Mouse (Mus musculus) MEL-GATA-1-ER (cell line): ENCODE results near the gene Plekhm3.
A peak's percentile ranks its signal among the peaks of the same experiment; 100 is the strongest.

Experiments used
- DNase-seq: peaks from one replicate; pipeline ENCODE4 v3.0.0-alpha.2; 2012; ENCODE audit warnings: low read depth; ENCODE audit errors: extremely low read depth

Gene Plekhm3

GRCm38 (mm10) chr1:64779863-64780262 is 176.8 kb downstream of the Plekhm3 start:
- no peak for DNase-seq

GRCm38 (mm10) chr1:64779415-64779814 is 177.2 kb downstream of the Plekhm3 start:
- DNase-seq: no peak

- DNase-seq: no peak
Observed at GRCm38 (mm10) chr1:64773305-64773704, 183.3 kb downstream of the Plekhm3 start.

- no peak for DNase-seq
Observed at GRCm38 (mm10) chr1:64770169-64770568, 186.5 kb downstream of the Plekhm3 start.

GRCm38 (mm10) chr1:64761646-64762045 is 195.0 kb downstream of the Plekhm3 start:
- no peak for DNase-seq

GRCm38 (mm10) chr1:64757766-64758165 is 198.9 kb downstream of the Plekhm3 start:
- no peak for DNase-seq

GRCm38 (mm10) chr1:64757254-64757653 is 199.4 kb downstream of the Plekhm3 start:
- no peak for DNase-seq

- no peak for DNase-seq
Observed at GRCm38 (mm10) chr1:64756640-64757030, 200.0 kb downstream of the Plekhm3 start.

GRCm38 (mm10) chr1:64755971-64756639 is 200.5 kb downstream of the Plekhm3 start:
- no peak for DNase-seq

GRCm38 (mm10) chr1:64754658-64755057 is 202.0 kb downstream of the Plekhm3 start:
- DNase-seq: no peak

GRCm38 (mm10) chr1:64753668-64754067 is 203.0 kb downstream of the Plekhm3 start:
- DNase-seq: no peak

- no peak for DNase-seq
Observed at GRCm38 (mm10) chr1:64753109-64753508, 203.5 kb downstream of the Plekhm3 start.

- no peak for DNase-seq
Observed at GRCm38 (mm10) chr1:64744616-64745015, 212.0 kb downstream of the Plekhm3 start.

GRCm38 (mm10) chr1:64742741-64743408 is 213.7 kb downstream of the Plekhm3 start:
- DNase-seq: no peak

- DNase-seq: peak; percentile 77
Observed at GRCm38 (mm10) chr1:64738661-64739082, 218.0 kb downstream of the Plekhm3 start.

- no peak for DNase-seq
Observed at GRCm38 (mm10) chr1:64738180-64738555, 218.5 kb downstream of the Plekhm3 start.

GRCm38 (mm10) chr1:64737502-64738179 is 219.0 kb downstream of the Plekhm3 start, which contains the start of gene Fzd5:
Gene Fzd5 (minus strand): TSS chr1:64737751.
- peak; percentile 81 for DNase-seq

GRCm38 (mm10) chr1:64736681-64737501 is 219.7 kb downstream of the Plekhm3 start:
- peak; percentile 38 for DNase-seq
